In the genomic region with DNA sequence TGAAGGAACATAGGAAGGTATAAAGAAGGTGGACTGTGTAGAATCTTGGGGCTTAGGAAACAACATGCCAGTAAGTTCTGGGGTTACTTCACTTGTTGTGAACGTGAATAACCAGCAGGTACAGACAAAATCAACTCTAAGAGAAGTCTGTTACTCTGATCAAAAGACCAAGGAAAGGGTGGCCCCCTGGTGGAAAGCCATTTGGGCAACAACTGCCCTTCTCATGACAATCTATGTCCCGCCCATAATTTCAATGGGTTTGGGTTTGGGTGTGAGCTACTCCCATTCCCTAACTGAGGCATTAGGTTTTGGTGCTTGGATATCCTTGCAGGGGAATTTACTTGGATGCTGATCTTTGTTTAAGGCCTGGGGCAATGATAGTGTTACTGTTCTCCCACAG, we compare ENCODE assay signal across 16 mouse cellular contexts. TPM values are rescaled to one million over a fixed set of nuclear protein-coding genes. Genes with fewer than 3 reads are reported as not detected.
"Had no signal": no experiment of that assay in that cellular context is flagged by ENCODE, and none has a peak within 500 bp of the region (broad histone marks: within the 10 kb centered on the region; RNA-seq: fewer than 3 reads in every experiment).

No protein-coding gene starts in this region.

- ATAC-seq: midbrain, embryonic 15.5 days had no signal

- DNase-seq: kidney, adult 8-10 months; kidney, postnatal 10 days; kidney, postnatal 36 days; left cerebral cortex, postnatal 4 days; lung, adult 2 months; lung, postnatal 14 days; lung, postnatal 4 days; retina, postnatal 1 day; thymus, postnatal 25 days had no signal

RNA-seq across cellular contexts. Expression of gene Gjd2, which starts 50.6 kb away (rescaled TPM):
- polyA plus RNA-seq: limb, embryonic 12.5 days; liver, embryonic 11.5 days; liver, embryonic 15.5 days; small intestine, adult 2 months; spleen, adult 2 months; thymus, postnatal 0 days had no signal
